Mouse (Mus musculus): ENCODE results near the gene Zfp831. TPM values are rescaled to one million over a fixed set of nuclear protein-coding genes. Genes with fewer than 3 reads are reported as not detected.

Zfp831 gene
- polyA plus RNA-seq, 1 experiment from 2014 or later: 0.07 TPM

DNA sequence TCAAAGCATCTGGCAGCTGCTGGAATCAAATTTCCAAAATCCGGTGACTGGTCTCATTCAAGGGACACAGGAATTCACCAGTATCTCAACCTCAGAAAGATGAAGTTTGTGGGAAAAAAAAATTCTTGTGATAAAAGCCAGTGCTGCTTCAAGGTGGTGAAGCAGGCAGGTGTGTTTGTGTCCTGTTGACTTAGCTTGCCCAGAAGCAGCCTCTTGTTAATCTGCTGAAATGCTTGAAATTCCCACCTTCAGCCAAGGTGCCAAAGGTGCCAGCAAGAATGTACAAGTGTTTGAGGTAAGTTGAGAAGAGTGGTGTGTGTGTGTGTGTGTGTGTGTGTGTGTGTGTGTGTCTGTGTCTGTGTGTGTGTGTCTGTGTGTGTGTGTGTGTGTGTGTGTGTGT is 110.9 kb downstream of the Zfp831 start:
- H3K4me3 ChIP-seq (ENCODE audit: low read depth, low read length): no peak overlapping the region
- H3K9me3 ChIP-seq (ENCODE audit: low read length): no peaks in the 10 kb centered on the region
- no peaks in the 10 kb centered on the region for H3K27me3 ChIP-seq (ENCODE audit: insufficient read depth, low read length)
- DNase-seq (no peak), ATAC-seq (no peak)
- no peak overlapping the region for H3K27ac ChIP-seq (ENCODE audit: low read depth)
- H3K4me1 ChIP-seq (ENCODE audit: insufficient read depth): no peaks in the 10 kb centered on the region
- 76% methylated on average over 1 of the region's 1 CpGs for WGBS (ENCODE audit: insufficient replicate concordance)
- H3K4me2 ChIP-seq (ENCODE audit: low read depth, low read length): no peak overlapping the region
- TF ChIP-seq CTCF (IDR thresholded peaks at IDR 0.05; ENCODE audit: low read depth) (no peak), EP300 (IDR thresholded peaks at IDR 0.05; ENCODE audit: low read depth) (no peak)
- no peaks in the 10 kb centered on the region for H3K36me3 ChIP-seq (replicated peaks; ENCODE audit: insufficient read depth, low read length)
- no peak overlapping the region for H3K9ac ChIP-seq (replicated peaks)

DNA sequence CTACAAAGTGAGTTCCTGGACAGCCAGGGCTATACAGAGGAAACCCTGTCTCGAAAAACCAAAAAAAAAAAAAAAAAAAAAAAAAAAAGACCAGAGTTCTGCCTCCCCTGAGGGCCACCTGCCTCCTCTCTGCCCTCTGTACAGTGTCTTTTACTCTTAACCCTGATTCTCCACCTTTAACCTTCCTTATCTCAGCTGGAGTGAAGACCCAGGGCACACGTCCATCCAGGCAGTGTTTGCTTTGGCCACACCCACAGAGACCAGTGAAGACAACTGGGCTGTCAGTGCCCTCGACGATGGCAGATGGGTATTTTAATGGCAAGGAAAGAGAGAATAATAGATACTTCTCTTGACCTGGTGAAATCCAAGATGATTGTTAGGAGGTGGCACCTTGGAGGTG is 115.9 kb downstream of the Zfp831 start:
- Histone ChIP-seq H3K9ac (replicated peaks) (no peak overlapping the region), H3K4me1 (ENCODE audit: insufficient read depth) (no peaks in the 10 kb centered on the region), H3K9me3 (ENCODE audit: low read length) (no peaks in the 10 kb centered on the region), H3K4me3 (ENCODE audit: low read depth, low read length) (no peak overlapping the region), H3K4me2 (ENCODE audit: low read depth, low read length) (no peak overlapping the region), H3K27me3 (ENCODE audit: insufficient read depth, low read length) (peaks cover 8% of the 10 kb centered on the region; the same call in 1 of the 2 replicates), H3K36me3 (replicated peaks; ENCODE audit: insufficient read depth, low read length) (no peaks in the 10 kb centered on the region), H3K27ac (ENCODE audit: low read depth) (no peak overlapping the region)
- TF ChIP-seq CTCF (IDR thresholded peaks at IDR 0.05; ENCODE audit: low read depth): no peak
- no peak for TF ChIP-seq EP300 (IDR thresholded peaks at IDR 0.05; ENCODE audit: low read depth)
- WGBS (ENCODE audit: insufficient replicate concordance): 43% methylated on average over 4 of the region's 4 CpGs
- ATAC-seq (no peak), DNase-seq (no peak)

Other genes starting within 250 kb of the Zfp831 start
- gene Nelfcd, start 227.7 kb upstream of the Zfp831 start, polyA plus RNA-seq (2015; fragmentation: Nextera tagmentation; extraction: Ambion mirVana): 34.5 and 38.8 TPM in 2 replicates
- 174 and 178 TPM in 2 replicates for gene Ctsz, start 204.5 kb upstream of the Zfp831 start, polyA plus RNA-seq (2015; fragmentation: Nextera tagmentation; extraction: Ambion mirVana)
- gene Tubb1, start 192.8 kb upstream of the Zfp831 start, polyA plus RNA-seq (2015; fragmentation: Nextera tagmentation; extraction: Ambion mirVana): 21.4 and 26.4 TPM in 2 replicates
- 528 and 545 TPM in 2 replicates for gene Atp5e, start 179.4 kb upstream of the Zfp831 start, polyA plus RNA-seq (2015; fragmentation: Nextera tagmentation; extraction: Ambion mirVana)
- 68.6 and 72.3 TPM in 2 replicates for gene Prelid3b, start 170.5 kb upstream of the Zfp831 start, polyA plus RNA-seq (2015; fragmentation: Nextera tagmentation; extraction: Ambion mirVana)
- 0.11 and 0.13 TPM in 2 replicates for gene Edn3, start 117.1 kb downstream of the Zfp831 start, polyA plus RNA-seq (2015; fragmentation: Nextera tagmentation; extraction: Ambion mirVana)

All from liver, postnatal 0 days (tissue).